Mouse (Mus musculus): ENCODE measurements around the gene Pla2g2d.

DNA sequence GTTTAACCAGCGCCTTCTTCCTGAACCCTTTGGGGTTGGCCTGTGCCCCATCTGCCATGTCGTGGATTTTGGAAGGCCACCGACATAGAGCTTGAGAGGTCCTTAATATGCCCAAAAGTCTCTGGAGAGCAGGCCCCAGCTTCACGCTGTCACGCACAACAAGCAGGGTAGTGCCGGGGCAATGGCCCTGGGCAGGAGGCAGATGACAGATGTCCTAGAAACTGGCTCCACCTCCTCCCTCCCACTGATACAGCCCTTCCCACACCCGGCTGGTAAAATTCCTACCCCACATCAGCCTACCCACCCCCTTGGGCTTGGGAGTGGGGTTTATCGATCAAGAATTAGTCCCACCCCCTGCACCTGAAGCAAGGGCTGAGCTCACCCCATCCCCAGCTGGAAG lies 18.1 kb upstream of the Pla2g2d start, which contains the start of gene Pla2g2f:
- TF ChIP-seq CTCF (IDR thresholded peaks at IDR 0.05; ENCODE audit: low read depth) = no peak
- no peak for TF ChIP-seq EP300 (optimal IDR thresholded peaks at IDR 0.05)
